ENCODE assay signal across 24 mouse cellular contexts in the genomic region with DNA sequence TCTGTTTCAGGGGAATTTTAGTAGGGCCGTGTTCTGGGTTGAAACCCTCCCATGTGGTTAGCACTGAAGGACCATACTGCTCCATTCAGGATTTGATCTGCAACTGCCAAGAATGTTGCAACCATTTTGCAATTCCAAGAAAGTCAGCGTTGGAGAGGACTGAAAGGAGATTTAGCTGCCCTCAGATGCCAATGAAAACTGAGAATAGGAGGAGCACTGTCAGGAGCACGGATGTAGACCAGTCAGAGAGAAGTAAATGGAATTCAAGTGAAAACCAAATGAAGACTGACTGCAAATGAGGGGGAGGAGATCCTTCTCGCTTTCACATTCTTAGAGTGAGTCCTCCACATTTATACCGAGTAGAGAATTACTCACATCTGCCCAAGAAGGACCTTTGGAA.
"Had no signal": no experiment of that assay in that cellular context is flagged by ENCODE, and none has a peak within 500 bp of the region (broad histone marks: within the 10 kb centered on the region; RNA-seq: fewer than 3 reads in every experiment).

No protein-coding gene starts in this region.

- H3K4me1 ChIP-seq: heart, embryonic 13.5 days; heart, embryonic 15.5 days; hindbrain, embryonic 13.5 days; hindbrain, embryonic 15.5 days; kidney, embryonic 15.5 days; limb, embryonic 13.5 days; limb, embryonic 15.5 days; liver, embryonic 12.5 days had no signal

- H3K27me3 ChIP-seq: heart, embryonic 13.5 days; heart, embryonic 15.5 days; hindbrain, embryonic 13.5 days; hindbrain, embryonic 15.5 days; kidney, embryonic 15.5 days; limb, embryonic 13.5 days; limb, embryonic 15.5 days; liver, embryonic 12.5 days had no signal

- DNase-seq: gastrocnemius, postnatal 14 days; gastrocnemius, postnatal 36 days; heart, adult 2 months; heart, postnatal 14 days; heart, postnatal 36 days; kidney, adult 11 months; kidney, adult 2 months; kidney, adult 9 months; kidney, postnatal 14 days; kidney, postnatal 36 days; layer of hippocampus, adult 9-11 months; layer of hippocampus, postnatal 36 days had no signal

- H3K4me3 ChIP-seq: heart, adult 2 months; heart, embryonic 13.5 days; heart, embryonic 15.5 days; hindbrain, embryonic 13.5 days; hindbrain, embryonic 15.5 days; kidney, embryonic 15.5 days; limb, embryonic 13.5 days; limb, embryonic 15.5 days; liver, embryonic 12.5 days had no signal

- H3K27ac ChIP-seq: heart, adult 2 months; heart, embryonic 13.5 days; heart, embryonic 15.5 days; hindbrain, embryonic 13.5 days; hindbrain, embryonic 15.5 days; hindbrain, postnatal 0 days; kidney, embryonic 15.5 days; kidney, postnatal 0 days; limb, embryonic 13.5 days; limb, embryonic 15.5 days; liver, embryonic 12.5 days; liver, embryonic 14.5 days had no signal

- H3K9ac ChIP-seq: heart, embryonic 13.5 days; heart, embryonic 15.5 days; hindbrain, embryonic 13.5 days; hindbrain, embryonic 15.5 days; kidney, embryonic 15.5 days; limb, embryonic 13.5 days; limb, embryonic 15.5 days; liver, embryonic 12.5 days; liver, embryonic 14.5 days had no signal

- H3K9me3 ChIP-seq: heart, embryonic 13.5 days; heart, embryonic 15.5 days; hindbrain, embryonic 13.5 days; hindbrain, embryonic 15.5 days; kidney, embryonic 15.5 days; limb, embryonic 13.5 days; limb, embryonic 15.5 days; liver, embryonic 12.5 days had no signal

- H3K4me2 ChIP-seq: heart, embryonic 11.5 days; heart, embryonic 13.5 days; heart, embryonic 15.5 days; hindbrain, embryonic 13.5 days; hindbrain, embryonic 15.5 days; kidney, embryonic 15.5 days; limb, embryonic 13.5 days; limb, embryonic 15.5 days; liver, embryonic 12.5 days had no signal

- H3K36me3 ChIP-seq: heart, embryonic 13.5 days; heart, embryonic 15.5 days; hindbrain, embryonic 13.5 days; hindbrain, embryonic 15.5 days; kidney, embryonic 15.5 days; limb, embryonic 13.5 days; limb, embryonic 15.5 days; liver, embryonic 12.5 days had no signal
